Mouse (Mus musculus): ENCODE data around the gene Npsr1. TPM values are rescaled to one million over a fixed set of nuclear protein-coding genes. Genes with fewer than 3 reads are reported as not detected.

The Npsr1 gene
- total RNA-seq (2017): not detected in 2 replicates

DNA sequence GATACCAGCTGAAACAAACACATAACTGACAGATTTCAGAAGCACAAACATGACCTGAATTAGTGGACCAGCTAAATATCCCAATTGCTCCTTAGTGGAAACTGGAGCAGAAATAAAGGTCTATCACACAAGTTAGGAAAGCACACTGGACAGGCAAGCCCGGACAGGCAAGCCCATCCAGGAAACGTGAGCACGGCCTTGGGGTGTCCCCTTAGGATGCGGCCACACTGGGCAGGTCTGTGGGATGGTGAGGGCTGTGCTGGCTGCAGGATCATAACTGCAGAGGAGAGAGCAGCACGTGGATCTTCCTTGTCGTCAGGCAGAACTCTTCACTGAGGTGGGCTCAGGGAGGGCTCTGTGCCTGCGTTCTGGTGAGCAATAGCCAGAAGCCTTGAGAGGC, at the start of gene Npsr1:
Gene Npsr1, plus strand, starts transcription at position 301 of the 400 bp plus-strand sequence.
- no peak for ATAC-seq (ENCODE audit: extremely low read depth, insufficient number of reproducible peaks, low FRiP score, poor library complexity, severe bottlenecking)

- no peak for ATAC-seq (ENCODE audit: extremely low read depth, insufficient number of reproducible peaks, low FRiP score, poor library complexity, severe bottlenecking)
Measured at GRCm38 (mm10) chr9:24051538-24051937, 46.3 kb upstream of the Npsr1 start.

GRCm38 (mm10) chr9:24063251-24063650, 34.5 kb upstream of the Npsr1 start:
- ATAC-seq (ENCODE audit: extremely low read depth, insufficient number of reproducible peaks, low FRiP score, poor library complexity, severe bottlenecking): no peak

DNA sequence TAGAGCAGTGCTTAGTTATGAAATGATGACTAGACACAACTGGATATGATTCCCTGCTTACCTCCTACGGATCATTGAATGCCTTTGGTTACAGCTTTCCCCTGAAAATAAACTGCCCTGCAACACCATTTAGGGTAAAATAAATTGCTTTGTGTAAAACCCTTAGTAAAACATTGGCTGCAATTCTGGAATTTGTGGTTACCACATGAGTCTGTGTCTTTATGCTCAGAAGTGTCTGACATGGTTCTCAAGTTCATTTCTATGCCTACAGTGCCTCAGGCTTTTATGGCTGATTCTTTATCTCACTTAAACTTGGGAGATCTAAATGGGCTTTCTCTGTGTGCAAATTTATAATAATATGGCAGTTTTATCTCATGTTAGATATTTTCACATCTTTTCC, 26.1 kb upstream of the Npsr1 start:
- no peak for ATAC-seq (ENCODE audit: extremely low read depth, insufficient number of reproducible peaks, low FRiP score, poor library complexity, severe bottlenecking)

DNA sequence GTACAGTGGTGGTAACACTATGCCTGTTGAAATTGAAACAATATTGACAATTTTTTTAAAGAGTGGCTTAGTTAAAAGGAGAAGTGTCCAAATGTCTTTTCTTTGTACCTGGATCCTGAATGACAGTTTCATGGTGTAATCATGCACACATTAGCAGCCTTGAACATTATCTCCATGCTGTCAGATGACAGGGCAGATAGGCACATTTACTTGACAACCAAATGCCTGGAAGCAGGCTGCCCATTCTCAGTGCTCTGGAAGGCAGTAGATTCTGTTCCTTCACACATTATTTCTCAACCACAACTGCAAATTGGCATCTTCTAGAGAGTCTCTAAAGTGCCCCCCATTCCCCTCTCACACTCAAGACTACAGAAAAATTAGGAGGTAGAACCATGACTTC, 20.2 kb upstream of the Npsr1 start:
- ATAC-seq (ENCODE audit: extremely low read depth, insufficient number of reproducible peaks, low FRiP score, poor library complexity, severe bottlenecking): no peak

GRCm38 (mm10) chr9:24091875-24092274, 5.9 kb upstream of the Npsr1 start:
- ATAC-seq (ENCODE audit: extremely low read depth, insufficient number of reproducible peaks, low FRiP score, poor library complexity, severe bottlenecking): no peak

- ATAC-seq (ENCODE audit: extremely low read depth, insufficient number of reproducible peaks, low FRiP score, poor library complexity, severe bottlenecking): no peak
Measured at GRCm38 (mm10) chr9:24098526-24098925, 730 bp downstream of the Npsr1 start.

- no peak for ATAC-seq (ENCODE audit: extremely low read depth, insufficient number of reproducible peaks, low FRiP score, poor library complexity, severe bottlenecking)
Measured at GRCm38 (mm10) chr9:24099631-24100030, 1.8 kb downstream of the Npsr1 start.

DNA sequence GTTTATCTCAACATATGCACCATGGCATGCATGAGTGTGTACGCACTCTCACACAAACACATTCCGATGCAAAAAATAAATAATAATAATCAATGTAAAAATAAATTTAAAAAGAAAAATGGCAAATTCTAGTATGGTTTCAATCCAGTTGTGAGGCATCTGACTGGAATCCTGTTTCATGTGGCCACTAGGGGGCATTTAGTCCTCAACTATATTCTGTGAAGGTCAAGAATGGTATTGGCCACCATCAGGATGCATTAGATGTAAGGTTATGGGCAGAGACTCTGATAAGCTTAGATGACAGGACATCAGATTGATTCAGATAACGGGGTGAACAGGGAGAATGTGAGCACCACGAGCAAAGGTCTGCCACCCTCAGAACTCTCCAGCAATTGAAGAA, 21.6 kb downstream of the Npsr1 start:
- ATAC-seq (ENCODE audit: extremely low read depth, insufficient number of reproducible peaks, low FRiP score, poor library complexity, severe bottlenecking): no peak

GRCm38 (mm10) chr9:24133142-24133541, 35.3 kb downstream of the Npsr1 start:
- no peak for ATAC-seq (ENCODE audit: extremely low read depth, insufficient number of reproducible peaks, low FRiP score, poor library complexity, severe bottlenecking)

- no peak for ATAC-seq (ENCODE audit: extremely low read depth, insufficient number of reproducible peaks, low FRiP score, poor library complexity, severe bottlenecking)
Measured at GRCm38 (mm10) chr9:24136354-24136753, 38.6 kb downstream of the Npsr1 start.

- ATAC-seq (ENCODE audit: extremely low read depth, insufficient number of reproducible peaks, low FRiP score, poor library complexity, severe bottlenecking): no peak
Measured at GRCm38 (mm10) chr9:24144341-24144740, 46.5 kb downstream of the Npsr1 start.

GRCm38 (mm10) chr9:24157208-24157607, 59.4 kb downstream of the Npsr1 start:
- ATAC-seq (ENCODE audit: extremely low read depth, insufficient number of reproducible peaks, low FRiP score, poor library complexity, severe bottlenecking): no peak

DNA sequence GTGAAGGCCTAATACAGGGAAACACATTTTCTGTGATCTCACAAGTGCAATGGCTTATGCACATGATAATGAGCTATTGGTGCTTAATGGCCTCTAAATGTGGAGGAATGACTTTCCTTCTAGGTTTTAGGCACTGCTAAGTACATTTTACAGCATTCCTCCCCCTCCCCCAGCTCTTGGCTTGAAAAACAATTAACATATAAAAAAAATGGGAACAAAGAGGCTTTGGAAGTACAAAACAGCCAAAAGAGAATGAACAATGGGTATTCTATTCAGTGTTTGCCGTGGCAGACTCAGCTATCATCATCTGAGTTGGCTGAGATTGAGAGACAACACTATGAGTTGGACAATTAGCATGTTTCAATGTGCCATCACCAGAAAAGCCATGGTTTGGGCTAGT, 62.6 kb downstream of the Npsr1 start:
- ATAC-seq (ENCODE audit: extremely low read depth, insufficient number of reproducible peaks, low FRiP score, poor library complexity, severe bottlenecking): no peak

DNA sequence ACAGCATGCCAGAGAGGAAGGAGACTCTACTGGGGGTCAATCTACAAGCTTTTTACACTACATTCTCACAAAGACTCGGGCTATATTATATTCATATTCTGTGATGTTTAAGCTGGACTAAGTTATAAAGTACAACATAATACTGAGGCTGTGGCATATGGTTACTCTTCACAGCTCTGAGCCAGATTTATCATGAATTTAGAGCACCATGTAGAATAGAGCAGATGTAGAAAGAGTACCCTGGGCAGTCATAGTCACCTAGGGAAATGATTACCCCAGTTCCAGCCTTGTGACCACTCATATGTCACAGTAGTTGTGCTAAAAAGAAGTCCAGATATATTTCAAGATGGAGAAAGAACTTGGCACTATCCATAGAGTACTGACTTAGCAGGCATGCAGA, 70.7 kb downstream of the Npsr1 start:
- no peak for ATAC-seq (ENCODE audit: extremely low read depth, insufficient number of reproducible peaks, low FRiP score, poor library complexity, severe bottlenecking)

- no peak for ATAC-seq (ENCODE audit: extremely low read depth, insufficient number of reproducible peaks, low FRiP score, poor library complexity, severe bottlenecking)
Measured at GRCm38 (mm10) chr9:24170728-24171127, 72.9 kb downstream of the Npsr1 start.

DNA sequence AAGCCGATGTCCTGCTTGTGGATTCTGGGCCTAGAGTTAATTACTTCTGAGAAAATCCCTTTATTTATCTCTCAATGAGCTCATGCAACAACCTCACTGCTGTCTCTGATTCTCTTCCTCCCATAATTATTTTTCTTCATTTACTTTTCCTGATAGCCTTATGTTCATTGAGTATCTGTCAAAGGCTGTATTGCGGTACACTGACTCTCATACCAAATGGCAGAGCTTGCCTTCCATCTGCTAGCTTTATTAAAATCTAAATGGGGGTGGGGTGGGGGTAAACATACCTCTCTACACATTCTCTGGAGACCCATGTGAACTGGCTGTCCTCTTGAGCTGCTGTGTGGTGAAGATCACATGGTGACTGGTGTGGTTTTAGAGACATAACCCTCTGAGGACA, 80.9 kb downstream of the Npsr1 start:
- ATAC-seq (ENCODE audit: extremely low read depth, insufficient number of reproducible peaks, low FRiP score, poor library complexity, severe bottlenecking): no peak

DNA sequence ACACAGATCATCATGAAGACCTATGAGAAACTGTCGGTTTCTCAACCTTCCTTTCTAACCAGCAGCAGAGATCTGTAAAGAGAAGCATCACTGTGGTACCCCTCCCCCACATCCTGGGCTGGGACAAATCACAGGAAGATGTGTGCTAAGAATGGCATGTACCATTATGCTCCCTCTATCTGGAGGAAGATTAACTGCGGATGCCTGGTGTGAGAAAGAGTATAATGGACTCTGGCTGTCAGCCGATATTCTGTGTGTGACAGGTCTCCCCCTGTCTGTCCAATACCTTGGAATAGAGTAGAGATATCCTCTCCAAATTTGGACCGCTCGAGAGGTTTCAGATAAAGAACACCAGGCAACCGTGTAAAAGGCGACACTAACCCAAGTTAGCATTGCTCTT, 83.1 kb downstream of the Npsr1 start:
- ATAC-seq (ENCODE audit: extremely low read depth, insufficient number of reproducible peaks, low FRiP score, poor library complexity, severe bottlenecking): no peak

- ATAC-seq (ENCODE audit: extremely low read depth, insufficient number of reproducible peaks, low FRiP score, poor library complexity, severe bottlenecking): no peak
Measured at GRCm38 (mm10) chr9:24186289-24186688, 88.5 kb downstream of the Npsr1 start.

GRCm38 (mm10) chr9:24189511-24190260, 91.9 kb downstream of the Npsr1 start:
- no peak for ATAC-seq (ENCODE audit: extremely low read depth, insufficient number of reproducible peaks, low FRiP score, poor library complexity, severe bottlenecking)

- ATAC-seq (ENCODE audit: extremely low read depth, insufficient number of reproducible peaks, low FRiP score, poor library complexity, severe bottlenecking): no peak
Measured at GRCm38 (mm10) chr9:24190261-24190588, 92.4 kb downstream of the Npsr1 start.

Data from neutrophil, adult 5-6 weeks (primary cell).